Mouse (Mus musculus): ENCODE measurements around the gene Gsx2.

Gsx2 gene

DNA sequence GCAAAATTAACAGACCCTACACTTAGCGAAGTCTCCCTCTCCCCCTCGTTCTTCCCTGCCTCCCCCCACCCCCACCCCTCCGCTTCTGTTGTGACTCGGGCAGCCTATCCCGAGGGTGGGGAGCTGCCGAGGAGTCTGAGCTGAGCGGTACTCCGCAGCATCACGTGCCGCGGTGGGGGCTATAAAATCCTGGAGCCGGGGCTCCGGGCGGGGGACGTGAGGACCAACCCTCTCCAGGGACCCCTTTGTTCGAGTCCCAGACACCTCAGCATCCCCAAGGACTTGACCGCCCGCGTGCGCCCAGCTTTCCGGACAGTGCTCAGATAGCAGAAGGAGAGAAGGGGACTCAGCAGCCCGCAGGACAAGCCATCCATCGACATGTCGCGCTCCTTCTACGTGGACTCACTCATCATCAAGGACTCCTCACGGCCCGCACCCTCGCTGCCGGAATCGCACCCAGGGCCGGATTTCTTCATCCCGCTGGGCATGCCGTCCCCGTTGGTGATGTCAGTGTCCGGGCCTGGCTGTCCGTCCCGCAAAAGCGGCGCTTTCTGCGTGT lies at the start of gene Gsx2:
Gene Gsx2 (plus strand): TSS at position 219 of the 559 bp plus-strand sequence.
- Histone ChIP-seq H3K27me3 (ENCODE audit: insufficient read depth, low read length) (peaks cover 96% of the 10 kb centered on the region), H3K4me1 (replicated peaks; ENCODE audit: low read depth, low read length) (peaks cover 54% of the 10 kb centered on the region), H3K4me3 (replicated peaks; ENCODE audit: low read length) (peak within 1 kb of the TSS; percentile 66), H3K36me3 (ENCODE audit: insufficient read depth, low read length) (no peaks in the 10 kb centered on the region), H3K9me3 (ENCODE audit: low read length) (no peaks in the 10 kb centered on the region)
- no peak for TF ChIP-seq POU5F1 (IDR thresholded peaks at IDR 0.05; ENCODE audit: borderline replicate concordance, low read length)
- TF ChIP-seq NANOG (IDR thresholded peaks at IDR 0.05; ENCODE audit: borderline replicate concordance, low read length), result no peak
- TF ChIP-seq CTCF (conservative IDR thresholded peaks at IDR 0.05; ENCODE audit: low read length), result no peak

DNA sequence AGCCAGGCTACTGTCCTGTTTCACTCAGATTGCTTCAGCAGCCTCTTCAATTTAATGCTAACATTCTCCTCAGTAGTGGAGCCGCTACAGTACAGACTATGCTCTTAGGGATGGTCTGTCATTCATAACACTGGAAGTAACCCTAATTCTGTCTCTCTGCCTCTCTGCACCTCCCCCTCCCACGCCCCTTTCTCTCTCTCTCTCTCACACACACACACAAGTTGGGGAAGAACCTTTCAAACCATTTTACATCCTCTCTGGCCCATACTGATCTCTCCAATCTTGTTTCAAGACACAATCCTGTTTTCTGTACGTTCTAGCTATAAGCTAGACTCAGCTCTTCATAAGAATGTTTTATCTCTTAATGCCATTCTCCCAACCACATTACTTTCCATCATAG lies 39.9 kb upstream of the Gsx2 start:
- TF ChIP-seq NANOG (IDR thresholded peaks at IDR 0.05; ENCODE audit: borderline replicate concordance, low read length) (no peak), POU5F1 (IDR thresholded peaks at IDR 0.05; ENCODE audit: borderline replicate concordance, low read length) (no peak), CTCF (conservative IDR thresholded peaks at IDR 0.05; ENCODE audit: low read length) (no peak)
- Histone ChIP-seq H3K36me3 (ENCODE audit: insufficient read depth, low read length) (peaks cover 13% of the 10 kb centered on the region), H3K4me3 (replicated peaks; ENCODE audit: low read length) (no peak overlapping the region), H3K27me3 (ENCODE audit: insufficient read depth, low read length) (no peaks in the 10 kb centered on the region), H3K9me3 (ENCODE audit: low read length) (no peaks in the 10 kb centered on the region), H3K4me1 (replicated peaks; ENCODE audit: low read depth, low read length) (peaks cover 30% of the 10 kb centered on the region)

DNA sequence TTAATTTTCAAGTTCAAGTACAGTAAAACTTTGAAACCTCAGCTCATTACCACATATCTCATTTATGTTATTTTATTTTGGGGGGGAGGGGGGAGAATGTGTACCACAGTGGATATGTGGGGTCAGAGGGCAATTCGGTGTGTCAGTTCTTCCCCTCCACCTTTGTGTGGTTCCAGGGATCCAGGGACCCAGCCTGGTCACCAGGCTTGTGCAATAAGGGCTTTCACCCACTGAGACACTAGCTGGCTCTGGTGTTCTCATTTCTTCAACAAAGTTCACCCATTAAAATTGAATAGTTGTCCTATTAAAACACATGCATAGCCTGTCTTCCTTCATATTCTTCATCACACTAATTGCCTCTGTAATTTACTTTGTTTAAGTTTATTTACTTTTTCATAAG lies 36.1 kb upstream of the Gsx2 start:
- Histone ChIP-seq H3K4me1 (replicated peaks; ENCODE audit: low read depth, low read length) (peaks cover 22% of the 10 kb centered on the region), H3K36me3 (ENCODE audit: insufficient read depth, low read length) (no peaks in the 10 kb centered on the region)
- TF ChIP-seq POU5F1 (IDR thresholded peaks at IDR 0.05; ENCODE audit: borderline replicate concordance, low read length), result no peak
- no peak for TF ChIP-seq NANOG (IDR thresholded peaks at IDR 0.05; ENCODE audit: borderline replicate concordance, low read length)
- TF ChIP-seq CTCF (conservative IDR thresholded peaks at IDR 0.05; ENCODE audit: low read length), result no peak

DNA sequence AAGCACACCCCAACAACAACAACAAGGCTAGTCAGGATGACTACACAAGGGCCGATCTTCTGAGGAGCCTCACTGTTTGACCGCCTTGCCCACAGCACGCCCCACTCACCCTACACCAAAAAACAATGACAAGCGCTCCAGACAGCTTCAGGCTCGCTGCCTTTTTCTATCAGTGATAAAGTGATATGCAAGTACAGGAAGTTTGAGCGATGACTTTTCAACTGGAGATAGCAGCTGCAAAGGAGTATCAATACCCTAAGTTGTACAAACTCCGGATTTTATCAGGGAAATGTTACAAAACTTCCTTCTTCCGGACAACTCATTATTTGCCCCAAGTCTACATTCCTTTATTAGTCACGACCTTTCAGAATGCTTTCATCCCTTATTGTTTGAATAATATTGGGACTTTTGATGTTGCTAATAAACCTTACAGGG lies 32.4 kb upstream of the Gsx2 start:
- Histone ChIP-seq H3K4me3 (replicated peaks; ENCODE audit: low read length) (peak overlapping the region; percentile 93), H3K9me3 (ENCODE audit: low read length) (no peaks in the 10 kb centered on the region), H3K27me3 (ENCODE audit: insufficient read depth, low read length) (peaks cover 9% of the 10 kb centered on the region), H3K36me3 (ENCODE audit: insufficient read depth, low read length) (no peaks in the 10 kb centered on the region), H3K4me1 (replicated peaks; ENCODE audit: low read depth, low read length) (peaks cover 35% of the 10 kb centered on the region)
- no peak for TF ChIP-seq NANOG (IDR thresholded peaks at IDR 0.05; ENCODE audit: borderline replicate concordance, low read length)
- no peak for TF ChIP-seq CTCF (conservative IDR thresholded peaks at IDR 0.05; ENCODE audit: low read length)
- no peak for TF ChIP-seq POU5F1 (IDR thresholded peaks at IDR 0.05; ENCODE audit: borderline replicate concordance, low read length)

More for the DNA sequence above, 36.1 kb upstream of the Gsx2 start:
- Histone ChIP-seq H3K4me3 (replicated peaks; ENCODE audit: low read length) (no peak overlapping the region), H3K9me3 (ENCODE audit: low read length) (no peaks in the 10 kb centered on the region), H3K27me3 (ENCODE audit: insufficient read depth, low read length) (no peaks in the 10 kb centered on the region)

- no peaks in the 10 kb centered on the region for H3K36me3 ChIP-seq (ENCODE audit: insufficient read depth, low read length)
- H3K4me3 ChIP-seq (replicated peaks; ENCODE audit: low read length), result peak overlapping the region; percentile 93
- TF ChIP-seq NANOG (IDR thresholded peaks at IDR 0.05; ENCODE audit: borderline replicate concordance, low read length) (no peak), POU5F1 (IDR thresholded peaks at IDR 0.05; ENCODE audit: borderline replicate concordance, low read length) (no peak), CTCF (conservative IDR thresholded peaks at IDR 0.05; ENCODE audit: low read length) (no peak)
- H3K4me1 ChIP-seq (replicated peaks; ENCODE audit: low read depth, low read length), result peaks cover 35% of the 10 kb centered on the region
- H3K9me3 ChIP-seq (ENCODE audit: low read length), result no peaks in the 10 kb centered on the region
- peaks cover 17% of the 10 kb centered on the region for H3K27me3 ChIP-seq (ENCODE audit: insufficient read depth, low read length)
These were observed 31.6 kb upstream of the Gsx2 start for GRCm38 (mm10) chr5:75043621-75044301.

DNA sequence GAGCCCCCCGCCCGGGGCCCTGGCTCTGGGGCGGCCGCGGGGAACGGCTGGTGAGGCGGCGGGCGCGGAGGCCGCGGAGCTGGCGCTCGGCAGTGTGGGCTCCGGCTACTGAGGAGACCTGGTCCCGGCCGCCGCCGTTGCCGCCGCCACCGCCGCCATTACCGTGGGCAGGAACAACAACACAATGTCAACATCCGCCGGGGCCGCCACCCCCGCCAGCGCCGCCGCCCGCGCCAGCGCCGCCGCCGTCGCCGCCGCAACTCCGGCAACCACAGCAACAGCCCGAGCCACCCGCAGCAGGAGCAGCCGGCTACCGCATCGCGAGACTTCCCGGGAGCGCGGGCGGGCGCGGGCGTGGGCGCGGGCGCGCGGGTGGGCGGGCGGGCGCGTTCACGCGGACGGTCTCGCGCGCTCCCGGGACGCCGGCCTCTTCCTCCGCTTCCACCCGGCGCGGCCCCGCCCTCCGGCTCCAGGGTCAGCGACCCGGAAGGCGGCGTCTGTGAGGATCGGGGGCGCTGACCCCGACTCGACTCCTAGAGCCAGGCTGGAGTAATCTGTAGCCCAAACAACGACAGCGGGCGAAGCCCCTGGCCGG lies 31.0 kb upstream of the Gsx2 start, which contains the start of gene Chic2:
Gene Chic2 (minus strand): TSS at position 465 of the 595 bp plus-strand sequence.
- Histone ChIP-seq H3K27me3 (ENCODE audit: insufficient read depth, low read length) (peaks cover 23% of the 10 kb centered on the region), H3K4me3 (replicated peaks; ENCODE audit: low read length) (peak within 1 kb of the TSS; percentile 93), H3K9me3 (ENCODE audit: low read length) (no peaks in the 10 kb centered on the region), H3K4me1 (replicated peaks; ENCODE audit: low read depth, low read length) (peaks cover 35% of the 10 kb centered on the region), H3K36me3 (ENCODE audit: insufficient read depth, low read length) (no peaks in the 10 kb centered on the region)
- TF ChIP-seq POU5F1 (IDR thresholded peaks at IDR 0.05; ENCODE audit: borderline replicate concordance, low read length), result no peak
- TF ChIP-seq NANOG (IDR thresholded peaks at IDR 0.05; ENCODE audit: borderline replicate concordance, low read length), result no peak

DNA sequence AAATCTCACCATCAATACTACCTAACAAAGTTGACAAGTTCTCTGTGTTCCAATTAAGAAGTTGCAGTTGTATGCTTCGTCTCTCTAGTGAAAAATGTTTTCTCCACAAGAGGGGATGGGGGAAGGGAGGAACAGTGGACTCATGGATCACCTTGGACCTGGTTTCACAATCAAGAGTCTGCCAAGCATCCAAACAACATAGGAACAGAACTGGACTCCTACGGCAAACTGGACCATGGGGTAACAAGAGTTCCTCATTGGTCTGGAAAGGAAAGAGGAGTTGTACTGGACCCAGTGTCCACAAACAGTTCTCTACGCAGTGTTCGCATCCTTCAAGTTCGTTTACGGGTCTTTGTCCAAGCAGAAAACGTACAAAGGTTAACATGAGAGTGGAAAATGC lies 30.0 kb upstream of the Gsx2 start:
- Histone ChIP-seq H3K27me3 (ENCODE audit: insufficient read depth, low read length) (peaks cover 23% of the 10 kb centered on the region), H3K36me3 (ENCODE audit: insufficient read depth, low read length) (no peaks in the 10 kb centered on the region), H3K4me1 (replicated peaks; ENCODE audit: low read depth, low read length) (peaks cover 35% of the 10 kb centered on the region), H3K9me3 (ENCODE audit: low read length) (no peaks in the 10 kb centered on the region), H3K4me3 (replicated peaks; ENCODE audit: low read length) (no peak overlapping the region)
- no peak for TF ChIP-seq POU5F1 (IDR thresholded peaks at IDR 0.05; ENCODE audit: borderline replicate concordance, low read length)

- Histone ChIP-seq H3K36me3 (ENCODE audit: insufficient read depth, low read length) (no peaks in the 10 kb centered on the region), H3K9me3 (ENCODE audit: low read length) (no peaks in the 10 kb centered on the region), H3K4me3 (replicated peaks; ENCODE audit: low read length) (no peak overlapping the region), H3K4me1 (replicated peaks; ENCODE audit: low read depth, low read length) (peaks cover 34% of the 10 kb centered on the region), H3K27me3 (ENCODE audit: insufficient read depth, low read length) (peaks cover 23% of the 10 kb centered on the region)
- TF ChIP-seq NANOG (IDR thresholded peaks at IDR 0.05; ENCODE audit: borderline replicate concordance, low read length) (no peak), CTCF (conservative IDR thresholded peaks at IDR 0.05; ENCODE audit: low read length) (no peak), POU5F1 (IDR thresholded peaks at IDR 0.05; ENCODE audit: borderline replicate concordance, low read length) (no peak)
These were observed 28.6 kb upstream of the Gsx2 start for GRCm38 (mm10) chr5:75046681-75047321.

Measured in E14TG2a.4 (cell line).